Mouse (Mus musculus) adrenal gland (tissue): ENCODE results near the gene Spon1.

ENCODE experiments used
- intact Hi-C: fragments of 180-260 bp; cut with DNase I; formaldehyde crosslinking; loops from one replicate; pipeline ENCODE4 v1.15.1; 2025
- long read RNA-seq, 2 experiments: library from polyadenylated mRNA; unstranded; transcript quantifications; one replicate each; pipeline ENCODE4 v2.0.0; 2020; ENCODE audit warnings: borderline replicate concordance in 1 of 2; ENCODE audit not compliant: insufficient replicate concordance in 1 of 2

The Spon1 gene
- long read RNA-seq, experiment 1, full-length matches to known transcripts = 4 of 6 reads
- long read RNA-seq, experiment 1, partial matches to known transcripts = 0 of 6 reads
- long read RNA-seq, experiment 1, other reads (novel, unspliced or antisense) = 2 of 6 reads
- long read RNA-seq, experiment 2, full-length matches to known transcripts = 4 of 6 reads
- long read RNA-seq, experiment 2, partial matches to known transcripts = 0 of 6 reads
- long read RNA-seq, experiment 2, other reads (novel, unspliced or antisense) = 2 of 6 reads

DNA sequence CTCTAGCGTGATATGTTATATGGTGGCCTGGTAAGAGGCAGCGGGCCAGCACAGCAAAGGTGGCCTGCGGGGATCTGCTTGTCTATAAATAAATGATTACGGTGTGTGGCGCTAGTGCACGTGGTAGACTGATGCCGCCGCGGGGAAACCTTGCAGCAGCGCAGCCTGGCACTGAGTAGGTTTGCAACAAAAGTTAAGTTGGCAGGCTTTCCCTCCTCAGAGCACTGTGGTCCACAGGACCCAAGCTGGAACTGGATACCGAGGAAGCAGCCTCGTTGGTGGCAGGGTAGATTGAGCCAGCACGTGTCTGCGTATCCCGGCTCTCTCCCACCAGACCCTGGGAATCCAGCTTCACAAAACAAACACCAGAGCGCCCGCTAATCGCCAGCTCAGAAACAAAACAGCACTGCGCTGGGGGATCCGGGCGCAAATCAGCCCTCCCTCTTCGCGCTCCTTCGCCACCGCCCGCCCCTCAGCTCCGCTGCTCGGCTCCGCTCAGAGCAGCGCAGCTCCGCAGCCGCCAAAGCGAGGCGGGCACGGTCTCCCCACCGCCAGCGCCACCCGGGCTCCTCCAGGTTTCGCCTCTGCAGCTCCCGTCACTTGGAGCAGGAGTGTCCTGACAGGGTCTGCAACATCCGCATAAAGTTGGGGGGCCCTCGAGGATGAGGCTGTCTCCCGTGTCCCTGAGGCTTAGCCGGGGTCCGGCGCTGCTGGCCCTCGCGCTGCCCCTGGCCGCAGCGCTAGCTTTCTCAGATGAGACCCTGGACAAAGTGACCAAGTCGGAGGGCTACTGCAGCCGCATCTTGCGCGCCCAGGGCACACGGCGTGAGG, at the start of gene Spon1:
TSS of gene Spon1 (plus strand) at position 332 of the 831 bp plus-strand sequence.
- intact Hi-C loops = no loop called here

GRCm38 (mm10) chr7:113721994-113722393, 43.8 kb upstream of the Spon1 start:
- intact Hi-C loops = no loop called here

DNA sequence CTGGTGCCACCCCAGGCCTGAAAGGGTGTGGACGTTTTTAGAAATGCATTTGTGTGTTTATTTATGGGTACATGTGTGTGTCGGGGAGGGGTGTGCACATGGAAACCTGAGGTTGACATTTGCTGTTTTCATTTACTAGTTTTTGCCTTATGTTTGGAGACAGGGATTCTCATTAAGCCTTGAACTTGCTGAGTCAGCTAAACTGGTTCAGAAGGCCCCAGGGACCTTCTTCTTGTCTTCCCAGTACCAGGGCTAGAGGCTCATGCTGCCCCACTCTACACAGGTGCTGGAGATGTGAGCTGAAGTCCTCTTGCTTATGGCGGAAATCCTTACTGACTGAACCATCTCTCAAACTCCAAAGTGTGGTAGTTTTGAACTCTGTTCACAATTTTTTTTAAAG, 41.9 kb upstream of the Spon1 start:
- intact Hi-C loops = no loop called here

- intact Hi-C loops = no loop called here
These were observed 37.6 kb upstream of the Spon1 start for GRCm38 (mm10) chr7:113727999-113728713.

DNA sequence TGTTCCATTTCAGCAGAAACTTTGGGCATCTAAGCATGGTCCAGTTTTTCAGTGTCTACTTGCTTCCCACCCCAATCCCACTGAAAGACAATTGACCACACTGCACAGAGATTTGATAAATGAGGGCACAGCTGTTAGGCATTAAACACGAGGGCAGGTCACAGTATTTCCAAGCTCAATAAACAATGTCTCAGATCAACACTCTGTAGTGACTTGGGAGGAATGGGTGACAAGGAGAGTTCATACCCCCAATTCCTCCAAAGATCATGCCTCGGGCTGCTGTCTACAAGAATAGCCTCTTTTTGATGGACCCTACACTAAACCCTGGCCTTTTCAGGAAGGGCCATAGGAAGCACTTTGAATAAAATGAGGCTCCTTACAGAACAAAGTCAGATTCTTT, 36.9 kb upstream of the Spon1 start:
- intact Hi-C loops = no loop called here

DNA sequence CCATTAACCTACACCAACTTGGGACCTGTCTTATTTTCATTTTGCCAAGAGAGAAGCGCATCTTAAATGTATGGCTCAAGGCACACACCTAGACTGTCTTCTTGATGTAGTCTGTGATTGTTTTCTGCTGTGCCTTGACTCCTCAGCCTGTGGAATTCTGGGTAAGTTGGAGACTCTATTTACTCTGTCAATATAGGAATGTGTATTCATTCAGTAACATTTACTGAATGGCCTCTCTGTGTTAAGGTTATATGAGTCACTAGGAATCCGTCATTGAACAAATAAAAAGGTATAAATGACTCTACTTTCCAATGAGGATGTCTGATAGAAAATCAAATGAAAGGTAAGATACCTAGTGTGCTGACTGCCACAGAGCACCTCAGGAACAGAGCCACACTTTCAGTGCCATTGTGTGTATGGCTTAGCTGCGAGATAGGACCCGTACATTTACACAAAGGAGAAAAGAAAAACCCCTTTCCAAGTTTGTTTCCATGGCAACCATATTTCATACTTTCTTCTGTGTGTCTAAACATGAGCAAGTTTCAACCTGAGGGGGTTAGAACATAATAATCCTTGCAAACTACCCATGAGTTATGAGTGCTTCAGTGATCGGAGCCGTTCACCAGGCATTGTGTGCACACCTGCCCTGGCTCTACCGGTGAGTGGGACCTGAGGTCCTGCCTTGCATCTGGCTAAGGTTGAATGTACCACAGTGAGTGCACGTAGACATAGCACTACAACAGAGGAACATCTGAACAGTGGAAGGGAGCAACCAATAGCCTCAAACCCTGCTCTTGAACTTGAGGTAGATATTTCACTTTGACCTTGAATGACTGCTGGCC, 35.2 kb upstream of the Spon1 start:
- intact Hi-C loops = no loop called here

- intact Hi-C loops = no loop called here
These were observed 27.9 kb upstream of the Spon1 start for GRCm38 (mm10) chr7:113737790-113738362.

DNA sequence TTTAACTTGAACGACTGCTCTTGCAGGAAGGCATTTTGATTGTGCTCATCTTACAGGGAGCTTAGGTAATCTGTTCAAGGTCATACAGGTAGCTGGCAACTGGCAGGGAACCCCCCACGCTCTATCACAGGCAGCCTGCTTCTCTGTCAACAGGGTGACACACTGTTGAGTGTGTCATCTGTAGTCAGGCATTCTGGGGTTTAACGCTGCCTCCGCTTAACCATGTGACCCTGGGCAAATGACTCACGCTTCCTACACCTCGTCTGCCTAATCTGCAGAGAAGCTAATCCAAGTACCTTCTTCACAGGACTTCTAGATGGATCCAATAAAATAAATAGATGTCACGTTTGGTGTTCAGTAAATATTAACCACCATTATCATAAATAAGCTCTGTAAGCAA, 26.6 kb upstream of the Spon1 start:
- intact Hi-C loops = no loop called here

- intact Hi-C loops = no loop called here
These were observed 23.2 kb upstream of the Spon1 start for GRCm38 (mm10) chr7:113742644-113743043.

GRCm38 (mm10) chr7:113743982-113744381, 21.8 kb upstream of the Spon1 start:
- intact Hi-C loops = no loop called here

- intact Hi-C loops = no loop called here
These were observed 9.2 kb upstream of the Spon1 start for GRCm38 (mm10) chr7:113756616-113757015.

DNA sequence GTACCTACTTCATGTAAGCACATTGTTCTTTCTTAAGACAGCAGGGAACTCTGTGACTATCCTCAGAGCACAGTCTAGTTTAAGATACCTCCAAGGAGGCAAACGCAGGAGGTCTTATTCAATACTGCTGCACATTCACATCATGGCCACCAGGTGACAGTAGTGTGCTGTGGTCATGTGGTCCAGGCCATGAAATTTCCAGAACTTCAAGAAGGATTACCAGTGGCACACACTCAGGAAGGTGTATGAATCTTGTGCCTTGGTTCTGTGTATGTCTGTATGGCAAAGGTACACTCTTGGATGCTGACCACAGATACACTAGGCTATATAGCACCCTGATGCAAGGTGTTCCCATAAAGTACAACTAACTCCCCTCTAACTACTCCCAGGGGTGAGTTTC, 6.6 kb upstream of the Spon1 start:
- intact Hi-C loops = loop anchor here (1.0 kb wide), 1 partner anchor 261 kb away; no protein-coding TSS in a partner anchor

GRCm38 (mm10) chr7:113765133-113765532, 665 bp upstream of the Spon1 start:
- intact Hi-C loops = no loop called here

DNA sequence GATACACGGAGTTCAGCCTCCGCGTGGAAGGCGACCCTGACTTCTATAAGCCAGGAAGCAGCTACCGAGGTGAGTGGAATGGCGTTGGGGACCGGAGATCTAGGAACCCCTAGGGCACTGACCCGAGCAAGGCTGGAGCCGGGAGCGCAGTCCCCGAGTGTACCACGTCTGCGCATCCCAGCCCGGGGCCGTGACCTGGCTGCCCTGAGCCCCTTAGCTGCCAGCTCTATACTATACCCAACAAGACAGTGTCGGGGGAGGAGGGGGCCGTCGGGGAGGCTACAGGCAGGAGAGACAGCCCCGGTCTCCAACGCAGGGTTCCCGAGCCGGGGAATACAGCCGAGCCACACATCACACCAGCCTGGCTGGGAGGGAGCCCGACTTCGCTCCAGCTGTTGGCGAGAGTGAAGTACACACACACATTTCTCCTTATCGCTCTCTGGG, 722 bp downstream of the Spon1 start:
- intact Hi-C loops = no loop called here

DNA sequence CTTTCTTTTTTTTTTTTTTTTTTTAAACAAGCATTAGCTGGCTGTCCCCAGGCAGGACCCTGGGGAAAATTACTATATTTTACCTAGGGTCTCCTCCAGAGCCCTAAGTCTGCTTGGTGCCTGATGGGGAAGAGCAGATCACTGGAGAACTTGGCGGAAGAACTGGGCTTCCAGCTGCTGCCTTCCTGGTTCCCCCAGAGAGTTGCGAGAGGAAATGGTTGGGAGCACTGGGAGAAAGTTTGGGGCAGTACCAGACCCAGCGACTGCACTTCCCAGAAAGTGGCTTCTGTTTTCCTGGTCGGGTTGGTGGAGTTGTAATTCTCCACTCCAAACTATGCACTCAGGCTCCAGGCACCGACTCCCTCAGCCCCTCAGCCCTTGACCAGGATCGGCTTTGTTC, 1.7 kb downstream of the Spon1 start:
- intact Hi-C loops = no loop called here

- intact Hi-C loops = no loop called here
These were observed 2.6 kb downstream of the Spon1 start for GRCm38 (mm10) chr7:113768174-113768935.

DNA sequence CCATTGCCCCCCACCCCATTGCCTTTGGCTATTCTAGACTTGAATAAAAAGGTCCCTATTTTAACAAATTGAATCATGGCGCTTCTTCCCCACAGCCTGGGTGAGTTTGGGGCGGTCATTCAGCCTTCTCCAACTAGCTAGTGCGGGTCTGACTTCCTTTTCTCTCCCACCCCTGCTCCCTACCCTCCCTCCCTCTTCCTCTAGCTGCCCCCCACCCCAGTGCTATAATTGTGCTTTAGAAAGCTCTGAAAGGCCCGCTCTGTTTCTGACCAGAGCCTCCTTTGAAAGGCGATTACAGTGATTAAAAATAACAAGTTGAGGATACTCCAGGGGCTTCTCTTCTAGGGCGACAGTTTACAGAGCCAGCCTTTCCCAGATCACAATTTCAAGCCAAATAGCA, 3.5 kb downstream of the Spon1 start:
- intact Hi-C loops = no loop called here

DNA sequence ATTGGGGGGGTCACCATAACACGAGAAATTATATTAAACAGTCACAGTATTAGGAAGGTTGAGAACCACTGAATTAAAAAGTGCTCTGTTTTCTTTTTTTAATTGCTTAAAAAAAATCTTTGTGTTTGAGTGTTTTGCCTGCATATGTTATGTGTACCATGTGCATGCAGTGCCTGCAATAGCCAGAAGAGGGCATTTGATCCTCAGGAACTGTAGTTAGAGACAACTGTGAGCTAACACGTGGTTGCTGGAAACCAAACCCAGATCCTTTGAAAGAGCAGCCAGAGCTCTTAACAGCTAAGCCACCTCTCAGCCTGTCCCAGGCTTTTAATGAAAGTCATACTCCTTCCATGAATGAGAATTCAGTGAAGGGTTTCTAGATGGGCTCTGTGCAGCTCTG, 6.3 kb downstream of the Spon1 start:
- intact Hi-C loops = no loop called here

DNA sequence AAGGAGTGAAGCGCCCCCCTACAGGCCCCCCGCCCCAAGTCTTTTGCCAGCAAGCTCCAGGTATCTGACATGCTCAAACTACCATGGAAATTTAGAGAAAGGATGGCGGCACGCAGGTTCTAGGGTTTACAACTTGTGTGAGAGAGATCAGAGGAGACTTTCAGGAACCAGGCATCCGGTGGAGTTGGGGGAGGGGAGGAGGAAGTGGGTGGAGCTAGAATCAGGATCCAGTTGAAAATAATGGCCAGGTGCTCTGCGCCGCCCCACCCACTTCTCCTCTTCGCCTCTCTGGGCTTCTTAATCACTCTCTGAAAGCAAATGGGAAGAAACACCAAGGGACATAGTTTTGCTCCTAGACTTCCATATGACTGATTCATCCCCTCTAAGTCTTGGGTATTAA, 7.6 kb downstream of the Spon1 start:
- intact Hi-C loops = no loop called here

DNA sequence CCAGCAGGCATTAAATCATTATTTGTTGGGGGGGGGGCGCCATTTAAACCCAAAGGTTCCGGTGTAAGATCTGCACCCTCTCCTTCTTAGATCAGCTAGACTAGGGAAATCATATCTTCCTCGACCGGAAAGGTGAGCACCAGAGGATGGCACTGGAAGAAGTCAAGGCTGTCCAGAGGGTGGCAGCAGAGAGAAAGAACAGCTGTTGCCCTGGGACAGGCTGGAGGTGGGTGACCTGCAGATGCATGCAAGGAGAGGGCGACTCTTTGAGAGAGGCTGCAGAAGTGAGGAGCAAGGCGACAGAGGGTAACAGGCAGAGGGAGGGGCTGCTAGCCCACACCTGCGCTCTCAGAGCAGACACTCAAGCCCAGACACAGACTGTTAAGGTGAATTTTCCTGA, 8.2 kb downstream of the Spon1 start:
- intact Hi-C loops = loop anchor here (1.0 kb wide), 1 partner anchor 246 kb away; no protein-coding TSS in a partner anchor
